Mouse (Mus musculus): Measurements from ENCODE around the gene Lpp.

- no peak for TF ChIP-seq CTCF (IDR thresholded peaks at IDR 0.05 in 2 of 3, conservative IDR thresholded peaks at IDR 0.05 in 1 of 3; ENCODE audit: control insufficient read depth in 1 of 3, insufficient read depth in 1 of 3, low read depth in 2 of 3, low read length in 3 of 3, poor library complexity in 1 of 3, severe bottlenecking in 1 of 3)
- TF ChIP-seq TAL1 (IDR thresholded peaks at IDR 0.05; ENCODE audit: low read length) = no peak
Measured at GRCm38 (mm10) chr16:24424356-24424977, 31.2 kb downstream of the Lpp start.
